Comparison of ENCODE assay signal across 16 mouse cellular contexts in the genomic region with DNA sequence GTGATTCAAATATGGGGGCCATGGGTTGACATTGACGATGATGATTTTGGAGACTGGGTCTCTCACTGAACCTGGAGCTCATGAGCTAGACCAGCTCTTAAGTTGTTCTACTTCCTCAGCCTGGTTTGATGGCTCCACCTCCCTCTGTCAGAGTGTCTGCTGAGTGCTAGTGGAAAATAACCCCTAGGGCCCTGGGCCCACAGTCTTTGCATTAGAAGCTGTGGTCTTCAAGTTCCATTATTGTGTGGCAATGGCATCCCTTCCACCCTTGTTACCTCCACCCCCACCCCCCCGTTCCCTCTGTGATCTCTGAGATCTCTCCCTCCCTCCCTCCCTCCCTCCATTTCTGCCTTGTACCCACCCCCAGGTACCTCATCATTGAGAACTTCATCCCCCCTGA.
"Had no signal": no experiment of that assay in that cellular context is flagged by ENCODE, and none has a peak within 500 bp of the region (broad histone marks: within the 10 kb centered on the region; RNA-seq: fewer than 3 reads in every experiment).

No protein-coding gene starts in this region.

- DNase-seq: lung, adult 18-20 months; lung, embryonic 14.5 days; lung, postnatal 10 days; lung, postnatal 4 days; retina, postnatal 1 day; right cerebral cortex, postnatal 4 days; spleen, adult 18-20 months; thymus, adult 18-20 months; thymus, postnatal 14 days; thymus, postnatal 36 days had no signal

- H3K4me3 ChIP-seq: midbrain, embryonic 10.5 days; midbrain, embryonic 13.5 days; midbrain, embryonic 15.5 days; myocyte; neural tube, embryonic 13.5 days; neural tube, embryonic 15.5 days had no signal

- H3K4me2 ChIP-seq: lung, embryonic 14.5 days; midbrain, embryonic 13.5 days; midbrain, embryonic 15.5 days; neural tube, embryonic 13.5 days; neural tube, embryonic 15.5 days had no signal

- H3K27ac ChIP-seq: midbrain, embryonic 10.5 days; midbrain, embryonic 13.5 days; midbrain, embryonic 15.5 days; neural tube, embryonic 13.5 days; neural tube, embryonic 15.5 days had no signal

- H3K9ac ChIP-seq: lung, embryonic 14.5 days; midbrain, embryonic 13.5 days; midbrain, embryonic 15.5 days; neural tube, embryonic 13.5 days; neural tube, embryonic 15.5 days had no signal

- H3K9me3 ChIP-seq: midbrain, embryonic 10.5 days; midbrain, embryonic 13.5 days; midbrain, embryonic 15.5 days; neural tube, embryonic 13.5 days; neural tube, embryonic 15.5 days had no signal

- H3K27me3 ChIP-seq: midbrain, embryonic 13.5 days; midbrain, embryonic 15.5 days; neural tube, embryonic 13.5 days; neural tube, embryonic 15.5 days had no signal
